Mouse (Mus musculus) kidney, adult 11 months (tissue): ENCODE results near the gene Sema3g.

Experiments
- DNase-seq: peaks from one replicate; pipeline ENCODE4 v3.0.0; 2022

The Sema3g gene

DNA sequence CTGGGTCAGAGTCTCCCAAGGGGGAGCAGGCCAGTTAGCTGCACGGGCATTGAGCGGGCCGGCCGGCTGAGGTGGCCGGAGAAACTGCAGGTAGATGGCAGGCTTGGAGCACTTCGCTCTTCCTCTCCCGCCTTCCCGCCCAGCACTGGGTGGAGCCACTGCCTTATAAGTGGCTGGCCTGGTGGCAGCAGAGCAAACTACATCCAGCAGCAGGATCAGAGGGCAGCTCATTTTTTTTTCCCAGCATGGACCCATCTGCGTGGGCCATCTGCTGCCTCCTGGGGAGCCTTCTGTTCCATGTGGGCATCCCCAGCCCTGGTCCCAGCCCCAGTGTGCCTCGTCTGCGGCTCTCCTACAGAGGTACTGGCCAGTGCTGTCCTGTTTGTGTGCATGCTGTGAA is at the start of gene Sema3g:
Gene Sema3g, plus strand, starts transcription at position 195 of the 400 bp plus-strand sequence.
- peak; percentile 76 for DNase-seq

DNA sequence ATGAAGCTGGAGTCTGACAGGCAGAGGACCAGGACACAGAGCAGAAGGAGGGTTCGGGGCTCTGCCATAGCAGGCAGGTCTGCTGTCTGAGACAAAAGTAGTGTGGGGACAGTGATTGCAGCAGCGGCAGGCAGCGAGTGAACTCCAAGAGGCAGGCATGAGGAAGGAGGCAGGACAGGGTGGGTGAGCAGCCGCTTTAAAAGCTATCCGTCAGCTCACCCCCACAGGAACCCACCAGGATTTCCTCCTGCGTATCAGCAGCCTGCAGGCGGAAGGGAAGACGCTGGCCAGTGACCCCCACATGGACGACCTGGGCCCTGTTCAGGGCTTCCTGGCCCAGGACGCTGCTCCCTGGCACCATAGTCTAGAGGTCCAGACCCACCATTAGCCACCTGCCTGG is 49.2 kb upstream of the Sema3g start, which contains the start of gene Stab1:
Gene Stab1, minus strand, starts transcription at position 217 of the 400 bp plus-strand sequence.
- DNase-seq, result peak; percentile 59

DNA sequence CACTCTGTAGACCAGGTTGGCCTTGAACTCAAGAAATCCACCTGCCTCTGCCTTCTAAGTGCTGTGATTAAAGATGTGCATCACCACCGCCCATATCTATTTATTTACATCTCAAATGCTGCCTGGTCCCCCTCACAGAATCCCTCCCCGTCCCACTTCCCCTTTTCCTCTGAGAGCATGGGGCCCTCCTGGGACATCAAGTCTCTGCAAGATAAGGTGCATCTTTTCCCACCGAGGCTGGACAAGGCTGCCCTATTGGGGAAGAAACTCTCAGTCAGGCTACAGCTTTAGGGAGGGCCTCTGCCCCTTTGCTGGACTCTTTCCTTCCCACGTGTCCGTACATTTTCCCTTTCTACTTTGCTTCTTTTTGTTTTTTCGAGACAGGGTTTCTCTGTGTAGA is 48.2 kb upstream of the Sema3g start:
- DNase-seq, result no peak

DNA sequence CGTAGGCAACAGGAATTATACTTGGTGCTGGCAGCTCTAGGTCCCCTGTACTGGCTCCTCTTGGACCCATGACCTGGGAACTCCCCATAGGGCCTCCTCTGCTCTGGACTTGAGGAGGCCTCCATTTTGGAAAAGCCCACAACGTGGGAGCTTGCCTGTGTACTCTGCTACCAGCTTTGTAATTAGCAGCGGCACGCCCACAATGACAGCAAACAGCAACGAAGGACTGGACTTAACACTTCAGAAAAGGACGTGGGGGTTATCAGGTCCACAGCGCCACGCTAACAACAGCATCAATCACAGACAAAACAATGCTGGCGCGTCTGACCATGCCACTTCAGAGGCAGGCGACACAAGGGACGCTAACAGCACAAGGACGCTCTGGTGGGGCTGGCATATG is 46.7 kb upstream of the Sema3g start:
- DNase-seq, result no peak

DNA sequence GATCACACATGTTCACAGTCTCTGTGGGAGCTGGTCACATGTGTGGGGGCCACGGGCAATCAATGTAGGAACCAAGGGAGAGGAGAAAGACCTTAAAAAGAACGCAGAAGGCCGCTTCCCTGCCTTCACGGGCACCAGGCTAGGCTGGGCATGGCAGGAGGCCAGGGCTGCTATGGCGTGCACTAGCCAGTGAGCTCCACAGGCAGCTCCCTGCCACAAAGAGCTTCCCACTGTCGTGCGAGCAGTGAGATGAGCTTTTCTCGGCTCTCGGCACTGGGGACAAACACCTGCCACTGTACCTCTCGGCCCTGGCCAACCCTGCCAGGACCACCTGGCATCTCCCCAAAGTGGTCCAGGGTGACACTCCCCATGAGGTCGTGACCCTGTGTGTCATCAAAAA is 46.3 kb upstream of the Sema3g start:
- no peak for DNase-seq

DNA sequence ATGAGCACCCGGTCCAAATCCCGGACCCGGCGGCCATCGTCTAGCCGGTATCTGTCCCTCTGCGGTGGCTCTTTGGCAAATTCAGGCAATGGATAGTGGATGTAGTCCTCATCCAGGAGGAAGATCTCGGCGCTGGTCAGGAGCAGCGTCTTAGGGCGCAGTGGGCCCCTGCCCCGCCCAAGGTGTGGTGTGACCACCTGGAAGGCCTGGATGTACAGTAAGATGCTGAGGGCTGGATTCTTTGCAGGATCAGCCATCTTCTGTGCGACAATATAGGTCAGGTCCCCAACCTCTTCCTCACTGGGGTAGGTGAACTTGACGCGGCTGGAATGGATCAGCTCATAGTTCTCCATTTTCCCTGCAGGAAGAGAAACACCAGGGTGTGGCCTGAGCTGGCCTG is 45.8 kb upstream of the Sema3g start:
- DNase-seq, result no peak

DNA sequence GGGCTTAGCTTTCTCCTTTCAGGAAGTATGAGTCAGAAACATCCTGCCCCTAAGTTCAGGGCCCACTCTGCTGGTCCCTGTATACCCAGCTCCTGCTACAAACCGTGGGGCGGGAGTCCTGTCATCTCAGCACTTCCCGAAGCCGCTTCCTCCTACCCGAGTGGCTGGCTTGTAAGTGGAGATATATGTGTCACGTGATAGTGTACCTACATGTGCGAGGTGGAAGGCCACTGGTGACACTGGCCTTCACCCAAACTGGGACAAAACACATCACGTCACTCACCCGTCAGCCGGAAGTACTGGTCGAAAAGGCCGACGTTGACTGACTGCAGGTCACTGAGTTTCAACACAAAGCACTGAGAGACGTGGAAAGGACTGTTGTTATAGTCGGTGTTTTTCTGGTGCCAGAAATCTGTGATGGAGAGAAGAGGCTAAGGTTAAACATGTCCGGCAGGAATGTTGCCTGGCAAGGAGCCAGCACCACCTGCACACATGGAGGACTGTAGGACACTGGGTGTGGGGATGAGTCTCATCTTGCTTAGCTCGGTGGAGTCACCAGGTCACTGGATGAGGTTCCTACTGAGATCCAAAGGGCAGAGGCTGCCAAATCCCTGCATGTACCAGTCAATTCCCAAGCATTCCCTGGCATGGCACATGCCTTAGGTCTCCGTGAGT is 44.7 kb upstream of the Sema3g start:
- DNase-seq, result peak; percentile 50

DNA sequence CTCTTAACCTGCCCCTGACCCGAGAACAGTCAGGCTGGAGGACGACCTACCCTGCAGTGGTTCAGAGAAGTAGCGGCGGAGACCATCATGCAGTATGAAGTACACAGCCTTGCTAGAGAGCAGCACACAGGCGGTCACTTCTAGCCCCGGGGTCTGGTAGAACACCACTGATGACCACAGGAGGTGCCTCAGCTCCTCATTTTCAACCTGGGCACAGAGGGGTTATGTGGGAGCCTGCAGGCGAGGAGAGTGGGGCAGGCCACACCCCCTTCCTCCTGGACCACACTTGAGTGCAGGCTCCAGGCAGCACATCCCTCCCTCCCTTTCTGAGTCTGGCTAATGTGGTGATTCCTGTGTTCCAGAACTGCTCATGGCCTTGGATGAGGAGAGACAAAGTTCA is 44.1 kb upstream of the Sema3g start:
- DNase-seq, result no peak

DNA sequence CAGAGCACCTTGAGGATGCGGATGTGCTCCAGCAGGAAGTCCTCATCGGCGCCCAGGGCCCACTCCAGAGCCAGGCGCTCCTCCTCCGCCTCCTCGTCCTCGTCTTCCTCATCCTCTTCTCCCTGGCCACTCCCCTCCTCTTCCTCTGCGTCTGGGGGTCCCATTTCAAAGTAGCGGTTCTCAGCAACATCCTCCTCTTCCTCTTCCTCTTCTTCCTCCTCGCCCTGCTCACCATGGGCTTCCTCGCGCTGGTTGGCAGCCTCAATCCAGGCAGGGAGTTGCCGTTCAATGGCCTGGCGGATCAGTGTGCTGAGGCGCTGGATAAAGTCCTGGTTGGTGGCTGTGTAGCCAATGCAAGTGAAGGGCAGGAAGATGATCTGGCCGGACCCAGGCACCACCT is 40.4 kb upstream of the Sema3g start:
- DNase-seq, result no peak

DNA sequence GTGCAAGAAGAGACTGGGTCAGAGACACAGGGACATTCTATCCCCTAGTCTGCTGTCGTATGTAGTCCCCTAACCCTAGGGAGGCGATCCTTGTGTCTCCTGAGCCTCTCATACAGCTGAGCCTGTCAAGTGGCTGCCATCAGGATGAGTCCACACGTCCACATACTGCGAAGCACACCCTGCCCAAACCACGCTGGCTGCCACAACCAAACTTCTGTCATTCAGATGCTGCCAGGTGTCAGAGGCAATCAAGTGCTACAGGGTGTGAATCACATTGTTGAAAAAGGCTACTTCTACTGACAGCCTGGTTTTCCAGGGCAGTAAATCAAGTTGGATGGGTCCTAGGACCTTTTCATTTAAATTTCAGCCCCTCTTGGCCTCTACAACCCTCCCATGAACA is 39.9 kb upstream of the Sema3g start:
- no peak for DNase-seq

DNA sequence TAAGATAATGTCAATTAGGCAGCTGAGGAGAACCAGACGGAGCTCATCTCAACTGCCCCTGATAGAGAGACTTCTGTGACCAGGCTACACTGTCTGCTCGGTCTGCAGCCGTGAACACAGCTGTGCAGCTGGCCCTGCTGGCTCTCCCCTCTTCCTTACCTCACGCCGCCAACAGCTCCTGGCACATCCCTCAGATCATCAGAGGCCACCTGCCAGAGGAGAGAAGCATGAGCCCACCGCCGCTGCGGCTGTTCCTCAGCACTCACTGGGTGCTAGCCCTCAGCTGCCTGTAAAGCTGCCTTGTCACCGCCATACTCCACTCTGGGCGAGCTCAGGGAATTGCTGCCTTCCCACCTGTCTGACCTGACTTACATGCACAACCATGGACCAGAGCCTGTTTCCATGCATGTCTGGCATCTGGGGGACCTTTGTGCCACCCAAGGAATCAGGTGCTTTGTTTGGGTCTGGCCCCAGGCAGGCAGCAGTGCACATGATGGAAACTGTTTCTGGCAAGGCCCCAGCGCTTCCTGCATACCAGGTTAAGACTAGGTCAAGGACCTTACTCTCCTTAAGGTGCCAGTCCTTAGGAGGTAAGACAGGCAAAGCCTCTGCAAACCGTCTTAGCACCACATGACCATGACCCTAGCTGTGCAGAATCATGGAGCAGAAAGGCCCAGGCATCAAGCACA is 37.8 kb upstream of the Sema3g start:
- DNase-seq, result peak; percentile 86

DNA sequence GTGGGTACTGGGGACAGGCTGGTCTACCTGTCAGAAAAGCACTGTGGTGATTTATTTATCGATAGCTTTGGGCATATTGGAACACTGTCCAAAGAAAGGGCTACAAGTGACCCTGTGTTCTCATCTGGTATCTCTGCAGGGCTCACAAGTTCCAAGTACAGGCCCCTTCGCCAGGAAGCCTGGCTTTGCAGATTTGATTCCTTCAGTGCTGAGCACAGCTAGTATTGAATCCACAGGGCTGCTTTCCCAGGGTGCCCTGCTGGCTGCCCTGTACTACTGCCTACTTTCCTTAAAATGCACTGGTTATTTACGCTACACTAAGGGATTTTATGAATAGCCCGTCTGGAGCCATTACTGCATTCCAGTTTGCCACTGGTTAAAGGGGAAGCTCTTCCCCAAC is 36.1 kb upstream of the Sema3g start:
- DNase-seq, result no peak

DNA sequence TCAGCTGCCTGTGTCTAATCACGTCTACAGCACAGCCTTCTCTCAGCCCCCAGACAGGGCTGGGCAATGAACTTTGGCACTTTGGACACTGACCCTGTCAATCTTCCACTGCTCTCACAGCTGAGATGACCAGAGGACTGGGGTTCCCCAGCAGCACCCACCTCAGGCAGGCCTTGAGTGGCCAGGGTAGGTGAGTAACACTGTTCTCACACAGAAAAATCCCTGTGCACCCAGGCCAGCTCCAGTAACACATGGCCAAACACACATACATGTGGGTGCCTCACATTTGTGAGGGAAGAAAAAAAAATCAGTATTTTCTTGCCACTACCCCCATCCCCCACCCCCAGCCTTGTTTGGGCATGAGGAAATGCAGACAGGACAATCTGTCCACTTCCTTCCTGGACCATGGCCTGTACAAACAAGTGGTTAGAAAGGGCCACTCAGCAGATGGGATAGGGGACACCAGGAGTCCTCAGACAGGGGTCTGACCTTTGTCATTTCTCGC is 34.8 kb upstream of the Sema3g start:
- peak; percentile 76 for DNase-seq

DNA sequence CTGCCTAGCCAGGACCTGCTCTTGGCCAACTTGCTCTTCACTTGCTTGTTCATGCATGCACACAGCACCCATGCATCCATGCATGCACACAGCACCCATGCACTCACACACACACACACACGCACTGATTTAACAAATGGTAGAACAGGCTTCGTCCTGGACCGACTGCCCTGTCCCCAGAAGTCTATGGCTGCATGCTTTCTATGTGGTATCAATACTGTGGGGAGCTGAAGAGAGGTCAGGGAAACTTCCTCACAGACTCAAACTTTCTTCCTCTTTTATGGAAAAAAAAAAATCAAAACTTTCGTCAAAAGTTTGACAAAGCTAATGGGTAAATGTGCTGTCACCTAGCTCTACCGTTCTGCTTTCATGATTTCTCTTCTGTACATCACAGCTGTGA is 34.1 kb upstream of the Sema3g start:
- no peak for DNase-seq

DNA sequence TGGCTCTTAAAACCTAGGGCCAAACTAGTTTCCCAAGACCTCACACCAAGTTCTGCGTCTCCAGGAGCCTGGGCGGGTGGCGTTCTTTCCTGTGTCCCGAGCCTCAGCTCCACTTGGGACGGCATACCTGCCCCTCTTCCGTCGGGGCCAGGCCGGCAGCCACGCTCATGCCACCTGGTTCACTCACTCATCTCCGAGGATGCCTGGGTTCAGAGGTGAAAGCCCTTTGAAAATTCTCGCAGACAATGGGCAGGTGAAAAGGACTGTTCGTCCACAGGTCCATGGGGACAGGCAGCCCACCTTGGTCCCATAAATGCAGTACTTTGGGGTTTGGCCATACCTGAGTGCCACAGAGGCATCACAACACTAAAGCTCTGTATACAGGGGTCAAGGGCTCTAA is 33.5 kb upstream of the Sema3g start:
- DNase-seq, result no peak

DNA sequence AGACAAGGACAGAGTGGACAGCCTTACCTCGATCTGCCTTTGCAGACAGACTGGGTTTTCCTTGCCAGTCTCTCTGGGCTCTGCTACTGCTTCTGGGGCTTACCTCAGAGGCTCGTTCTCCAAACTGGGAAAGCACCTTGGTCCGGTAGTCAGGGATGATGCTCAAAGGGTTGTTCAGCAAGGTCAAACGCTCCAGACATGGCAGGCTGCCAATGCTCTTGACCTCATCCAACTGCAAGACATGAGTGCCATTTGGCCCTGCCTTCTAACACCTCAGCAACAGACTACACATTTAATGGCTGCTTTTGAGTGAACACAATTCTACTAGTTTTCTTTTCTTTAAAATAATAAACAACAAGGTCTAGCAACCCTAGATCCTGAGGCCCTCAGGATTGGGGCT is 31.0 kb upstream of the Sema3g start:
- DNase-seq, result peak; percentile 81

DNA sequence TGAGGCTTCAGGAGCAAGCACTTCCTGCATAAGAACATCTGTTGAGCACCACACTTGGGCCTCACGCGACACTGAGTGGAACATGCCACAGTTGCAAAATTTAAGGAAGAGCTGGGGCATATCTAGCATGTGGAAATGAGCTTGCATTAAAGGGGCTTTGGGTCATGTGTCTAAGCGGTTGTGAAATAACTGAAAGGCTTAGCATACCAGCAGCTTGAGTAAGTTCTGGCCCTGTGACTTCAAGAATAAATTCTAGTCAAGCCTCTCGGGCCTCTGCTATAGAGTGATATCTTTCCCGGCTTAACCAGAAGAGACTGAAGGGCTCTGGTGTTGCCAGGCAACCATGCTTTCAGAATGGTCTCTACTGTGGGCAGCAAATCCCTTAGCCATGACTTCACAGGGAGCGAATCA is 28.9 kb upstream of the Sema3g start:
- DNase-seq, result no peak

DNA sequence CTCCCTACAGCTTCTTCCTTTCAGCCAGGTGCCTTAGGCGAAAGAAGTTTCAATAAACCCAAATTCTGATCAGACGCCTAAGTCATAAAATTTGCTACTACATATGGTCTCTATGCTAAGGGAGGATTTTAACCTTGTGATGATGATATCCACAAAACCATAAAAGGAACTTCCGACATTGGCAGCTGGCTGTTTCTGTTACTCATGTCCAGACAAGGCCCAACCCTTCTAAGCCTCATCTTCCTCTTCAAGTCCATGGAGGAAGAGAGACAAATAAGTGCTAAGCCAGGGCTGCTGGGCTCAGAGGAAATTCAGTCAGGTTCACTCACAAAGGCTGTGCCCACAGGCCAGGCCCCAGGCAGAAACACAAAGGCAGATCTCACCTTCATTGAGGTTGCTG is 28.3 kb upstream of the Sema3g start:
- DNase-seq, result no peak

DNA sequence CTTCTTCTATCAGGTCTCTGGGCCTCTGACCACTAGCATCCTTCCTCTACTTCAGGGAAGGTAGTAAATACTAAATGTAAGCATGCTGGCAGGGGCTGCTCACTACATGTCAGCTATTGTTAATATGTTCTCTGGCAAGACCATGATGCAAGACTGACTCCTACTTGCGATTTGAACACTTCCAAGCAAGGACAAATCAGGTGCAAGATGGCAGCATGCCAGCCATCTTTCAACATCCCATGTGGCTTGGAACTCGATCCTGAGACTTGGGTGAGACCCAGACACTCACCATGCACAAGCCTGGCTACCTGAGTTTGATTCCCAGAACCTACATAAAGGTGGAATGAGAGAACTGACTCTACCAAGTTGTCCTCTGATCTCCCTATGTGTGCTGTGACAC is 25.7 kb upstream of the Sema3g start:
- DNase-seq, result no peak

DNA sequence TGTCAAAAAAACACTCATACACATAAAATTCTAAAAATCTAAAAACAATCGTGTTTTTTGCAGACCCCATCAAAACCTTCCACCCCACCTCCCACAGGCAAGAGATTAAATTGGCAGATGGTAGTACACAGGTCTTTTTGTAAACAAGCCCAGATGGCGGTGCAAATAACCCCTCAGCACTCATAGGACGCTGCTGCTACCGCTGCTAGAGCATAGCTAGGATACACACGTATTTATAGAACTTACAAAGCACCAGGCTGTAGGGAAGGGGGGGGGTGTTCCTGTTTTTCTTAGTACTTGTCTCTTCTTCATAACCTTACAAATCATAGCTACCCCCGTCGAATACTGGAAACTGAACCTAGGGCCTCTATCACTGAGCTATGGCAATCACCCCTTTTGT is 23.9 kb upstream of the Sema3g start:
- DNase-seq, result no peak

DNA sequence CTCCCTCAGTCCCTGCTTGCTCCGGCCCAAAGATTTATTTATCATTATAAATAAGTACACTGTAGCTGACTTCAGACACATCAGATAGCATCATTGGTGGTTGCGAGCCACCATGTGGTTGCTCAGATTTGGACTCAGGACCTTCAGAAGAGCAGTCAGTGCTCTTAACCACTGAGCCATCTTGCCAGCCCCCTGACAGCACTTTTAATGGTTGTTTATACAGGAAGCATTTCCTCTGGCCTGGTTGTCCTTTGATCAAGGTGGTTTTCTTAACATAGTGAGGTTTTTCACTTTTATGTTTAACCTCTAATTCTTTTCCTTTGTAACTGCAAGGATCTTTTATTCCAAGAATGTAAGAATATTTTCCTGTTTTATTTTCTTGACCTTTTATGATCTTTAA is 23.2 kb upstream of the Sema3g start:
- DNase-seq, result no peak

DNA sequence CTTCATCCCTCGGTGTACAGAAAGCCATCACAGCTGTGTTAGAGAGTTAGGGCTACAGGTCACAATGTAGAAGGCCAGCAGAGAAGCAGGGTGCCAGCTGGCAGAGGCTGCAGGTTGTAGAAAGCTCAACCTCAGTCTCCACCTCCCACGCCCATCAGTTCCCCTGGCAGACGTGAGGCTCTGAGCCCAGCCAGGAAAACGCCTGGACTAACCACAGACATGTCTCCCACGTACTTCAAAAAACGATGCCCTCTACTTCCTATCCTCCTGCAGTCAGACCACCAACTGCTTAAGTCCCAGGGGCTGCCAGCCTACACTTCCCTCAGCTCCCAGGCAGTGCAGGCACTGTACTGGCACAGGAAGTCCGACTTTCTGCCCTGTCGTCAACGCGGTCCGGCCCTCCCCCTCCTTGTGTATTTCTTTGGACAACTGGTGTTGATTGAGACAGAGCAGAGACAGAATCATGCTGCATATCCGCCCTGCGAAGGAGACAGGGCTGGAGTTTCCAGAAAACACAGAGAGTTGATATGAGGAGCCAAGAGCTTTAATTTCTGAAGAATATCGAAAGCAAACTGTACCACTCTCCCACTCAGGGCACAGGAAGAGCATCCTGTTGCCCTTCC is 22.7 kb upstream of the Sema3g start:
- DNase-seq, result peak; percentile 73

DNA sequence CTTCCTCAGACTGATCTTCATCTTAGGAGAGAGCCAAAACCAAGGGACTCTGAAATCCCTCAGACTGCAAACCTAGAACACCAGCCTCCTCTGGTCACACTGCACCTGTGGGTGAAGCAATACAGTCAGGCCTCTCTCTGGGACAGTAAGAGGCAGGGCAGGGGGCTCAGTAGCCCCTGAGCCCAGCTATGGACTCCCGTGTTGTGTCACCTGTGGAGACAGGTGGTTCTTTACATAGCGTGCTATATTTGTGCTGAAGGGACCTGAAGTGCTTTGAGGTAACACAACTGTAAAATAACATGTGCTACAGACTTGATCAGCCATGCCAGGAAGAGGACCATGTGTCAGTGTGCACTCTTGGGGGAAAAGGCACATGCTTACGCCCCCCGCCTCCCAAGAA is 22.1 kb upstream of the Sema3g start:
- no peak for DNase-seq

DNA sequence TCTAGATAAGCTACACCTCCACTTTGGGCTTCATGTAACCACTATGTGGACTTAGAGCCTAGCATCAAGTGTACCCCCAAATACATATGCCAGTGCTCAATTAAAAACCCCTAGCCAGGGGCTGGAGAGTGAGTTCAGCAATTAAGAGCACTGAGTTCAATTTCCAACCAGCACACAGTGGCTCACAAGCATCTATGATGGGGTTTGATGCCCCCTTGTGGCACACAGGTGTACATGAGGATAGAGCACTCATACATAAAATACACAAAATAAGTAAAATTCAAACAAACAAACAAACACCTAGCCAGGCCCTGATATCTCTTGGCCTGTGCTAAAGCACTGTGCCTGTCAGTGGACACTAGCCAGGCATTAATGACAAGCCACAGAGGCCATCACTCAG is 21.7 kb upstream of the Sema3g start:
- DNase-seq, result no peak
